Mouse (Mus musculus): ENCODE measurements around the gene Stk25.
A peak's percentile ranks its signal among the peaks of the same experiment; 100 is the strongest.

The Stk25 gene

DNA sequence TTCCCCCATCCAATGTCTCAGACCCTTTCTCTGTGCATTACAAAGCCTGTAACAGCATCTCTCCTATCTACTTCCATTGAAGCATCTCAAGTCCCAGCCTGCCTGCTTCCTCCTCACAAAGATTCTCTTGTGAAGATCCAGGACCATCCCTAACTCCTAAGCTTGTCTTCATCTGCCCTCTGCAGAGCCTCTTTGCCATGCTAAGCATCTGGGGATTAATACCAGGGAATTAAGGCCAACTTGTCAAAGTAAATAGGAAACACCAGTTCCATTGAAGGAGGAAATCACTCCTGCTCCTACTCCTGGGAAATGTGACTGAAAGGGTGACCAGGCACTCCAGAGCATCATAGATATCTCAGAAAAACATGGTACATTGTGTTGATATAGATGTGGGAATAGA lies 11.5 kb upstream of the Stk25 start:
- DNase-seq (ENCODE audit: low read depth, low spot score), result no peak

DNA sequence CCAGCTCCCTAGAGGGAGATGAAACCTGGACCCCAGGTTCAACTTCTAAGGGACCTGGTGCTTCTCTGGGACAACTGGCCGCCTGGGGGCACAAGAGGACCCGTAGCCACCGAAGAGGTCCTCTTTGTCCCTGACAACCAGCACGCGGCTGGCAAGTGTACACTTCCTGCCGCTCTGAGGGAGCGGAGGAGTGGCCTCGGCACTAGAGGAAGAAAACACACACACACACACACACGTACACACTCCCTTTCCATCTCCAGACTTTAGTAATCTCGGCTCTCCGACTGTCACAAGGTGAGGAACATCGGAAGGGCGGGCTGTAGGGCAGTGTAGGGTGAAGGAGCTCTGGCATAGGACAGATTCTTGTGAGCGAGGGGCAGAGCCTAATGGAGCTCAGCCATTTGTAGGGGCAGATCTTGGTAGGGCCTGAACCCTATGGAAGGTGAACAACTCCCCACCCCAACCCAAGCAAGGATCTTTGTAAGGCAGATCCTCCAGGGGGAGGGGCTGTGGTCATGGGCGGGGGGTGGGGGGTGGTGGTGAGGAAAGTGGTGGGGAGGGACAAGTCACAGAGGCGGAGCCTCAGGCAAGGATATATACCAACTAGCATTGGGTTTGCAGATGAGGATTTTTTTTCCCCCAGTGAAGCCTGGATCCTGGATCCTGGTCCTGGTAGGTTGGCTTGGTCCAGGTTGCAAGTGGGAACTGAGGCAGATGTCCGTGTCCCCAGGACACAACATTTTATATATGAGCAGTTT lies 10.5 kb upstream of the Stk25 start:
- DNase-seq (ENCODE audit: low read depth, low spot score), result no peak

DNA sequence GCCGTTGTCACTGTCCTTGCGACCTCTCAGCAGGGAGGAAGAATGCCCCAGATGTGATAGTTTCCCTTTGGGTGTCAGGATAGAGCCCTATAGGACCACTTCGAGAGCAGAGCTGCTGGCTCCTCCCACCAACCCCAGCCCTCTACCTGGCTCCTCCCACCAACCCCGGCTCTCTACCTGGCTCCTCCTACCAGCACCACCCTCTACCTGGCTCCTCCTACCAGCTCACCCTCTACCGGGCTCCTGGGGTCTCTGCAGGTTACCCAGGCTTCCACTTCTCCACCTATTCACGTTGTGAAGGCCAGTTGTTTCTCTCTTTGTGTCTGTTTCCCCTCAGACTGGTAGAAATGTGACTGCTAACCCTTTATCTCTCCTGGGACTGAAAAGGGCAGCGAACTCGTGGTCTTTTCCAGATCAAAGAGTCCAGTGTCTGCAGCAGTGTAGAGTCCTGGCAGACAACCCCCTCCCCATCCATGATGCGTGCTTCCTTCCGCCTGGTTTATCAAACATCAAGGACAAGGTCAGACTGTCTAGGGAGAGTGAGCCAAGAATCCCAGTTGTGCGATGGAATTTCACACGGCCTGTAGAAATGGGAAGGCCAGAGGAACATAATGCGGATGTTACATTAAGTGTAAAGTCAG lies 9.4 kb upstream of the Stk25 start:
- DNase-seq (ENCODE audit: low read depth, low spot score), result no peak

DNA sequence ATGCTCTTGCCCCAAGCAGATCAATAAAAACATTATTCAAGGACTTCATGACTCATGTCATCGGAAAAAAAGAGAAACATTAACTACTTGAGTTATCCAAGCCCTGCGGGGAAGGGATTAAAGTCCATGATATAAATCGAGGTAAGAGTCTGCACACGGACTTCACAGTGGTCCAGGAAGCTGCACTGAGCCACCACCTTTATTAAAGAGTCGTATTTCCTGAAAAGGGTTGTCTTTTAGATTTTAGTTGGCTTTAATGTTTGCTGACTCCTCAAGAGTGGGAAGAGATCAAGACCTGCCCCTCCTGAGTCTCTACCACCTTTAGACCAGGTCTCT lies 1.5 kb downstream of the Stk25 start:
- DNase-seq (ENCODE audit: low read depth, low spot score), result no peak

DNA sequence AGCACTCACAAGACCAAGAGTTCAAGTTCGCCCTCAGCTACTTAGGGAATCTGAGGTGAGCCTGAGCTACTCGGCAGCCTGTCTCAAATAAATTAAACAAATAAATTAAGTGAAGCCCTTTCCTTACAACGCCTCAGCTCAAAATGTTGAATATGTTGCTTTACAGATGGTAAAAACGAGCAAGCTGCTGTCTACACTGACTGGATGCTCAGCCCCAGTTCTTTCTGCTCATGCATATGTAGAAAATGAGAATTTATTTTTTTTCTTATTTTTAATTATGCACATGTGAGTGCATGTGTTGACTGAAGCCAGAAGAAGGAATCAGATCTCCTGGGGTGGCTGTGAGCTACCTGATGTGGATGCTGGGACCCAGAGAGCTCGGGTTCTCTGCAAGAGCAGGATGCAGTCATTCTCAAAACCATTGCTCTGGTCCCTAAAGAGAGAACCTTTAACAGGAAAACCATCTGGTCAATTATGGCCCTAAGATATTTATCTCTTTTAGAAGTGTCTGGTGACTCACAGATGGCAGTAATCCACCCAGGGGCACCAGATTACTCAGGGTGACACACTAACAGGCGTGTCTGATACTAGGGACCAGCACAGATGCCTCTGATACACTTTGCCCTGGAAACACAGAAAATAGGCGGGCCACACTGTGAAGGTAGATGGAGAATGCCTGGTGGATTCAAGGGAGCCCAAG lies 2.0 kb downstream of the Stk25 start:
- DNase-seq (ENCODE audit: low read depth, low spot score), result no peak

DNA sequence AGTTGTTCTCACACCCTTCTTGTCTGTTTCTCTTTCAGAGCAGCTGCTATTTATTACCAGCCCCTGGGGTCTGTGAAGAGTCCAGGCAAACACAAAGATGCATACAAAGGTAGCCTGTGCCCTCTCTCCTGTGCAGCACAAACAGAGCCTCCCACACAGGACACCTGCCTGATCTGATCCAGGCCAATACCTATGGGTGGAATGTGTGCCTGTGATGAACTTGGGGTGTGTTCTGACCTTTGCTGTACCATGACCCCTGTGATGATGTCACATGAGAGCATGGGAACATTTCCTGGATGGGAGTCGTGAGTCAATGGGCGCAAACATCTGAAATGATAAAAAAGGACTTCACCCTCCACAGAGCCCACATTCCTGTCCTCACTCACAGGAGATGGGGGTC lies 3.7 kb downstream of the Stk25 start:
- no peak for DNase-seq (ENCODE audit: low read depth, low spot score)

DNA sequence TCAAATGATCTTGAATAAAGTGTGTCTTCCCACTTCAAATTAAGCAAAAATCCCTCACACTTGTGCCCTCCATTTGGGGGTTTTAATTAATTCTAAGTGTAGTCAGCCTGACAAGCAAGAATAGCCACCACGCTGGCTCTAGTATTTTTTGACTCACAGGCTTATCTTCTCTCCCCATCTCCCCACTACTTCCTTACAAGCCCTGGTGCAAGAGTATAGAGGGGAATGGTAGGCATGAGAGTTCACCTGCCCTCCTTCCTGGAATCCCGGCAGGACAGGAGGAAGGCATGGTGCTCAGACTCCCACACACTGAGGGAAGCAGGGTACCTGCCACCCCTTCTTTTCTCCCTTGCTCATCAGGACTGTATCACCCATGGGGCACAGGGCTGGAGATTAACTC lies 4.2 kb downstream of the Stk25 start:
- DNase-seq (ENCODE audit: low read depth, low spot score), result no peak

DNA sequence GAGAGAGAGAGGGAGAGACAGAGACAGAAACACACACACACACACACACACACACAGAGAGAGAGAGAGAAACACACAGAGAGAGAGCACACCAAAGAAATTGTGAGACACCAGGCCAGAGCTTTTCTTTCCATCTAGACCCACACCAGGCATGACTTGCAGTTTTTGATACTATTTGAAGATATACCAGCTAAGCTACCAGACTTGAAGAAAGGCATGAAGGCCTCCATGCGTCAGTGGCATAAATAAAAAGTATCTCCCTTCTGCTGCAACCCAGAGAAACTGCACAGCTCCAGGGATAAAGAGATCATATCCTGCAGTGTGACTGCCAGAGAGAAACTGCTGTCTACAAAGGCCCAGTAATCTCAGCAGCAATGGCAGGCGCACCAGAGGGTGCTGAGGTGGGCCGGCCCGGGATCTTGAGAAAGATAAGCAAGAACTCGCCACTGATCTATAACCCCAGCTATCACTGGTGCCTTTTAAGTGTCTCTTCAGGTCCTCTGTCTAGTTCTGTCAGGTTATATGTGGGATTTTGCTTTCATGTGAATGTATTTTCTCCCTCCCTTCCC lies 8.8 kb downstream of the Stk25 start:
- no peak for DNase-seq (ENCODE audit: low read depth, low spot score)

DNA sequence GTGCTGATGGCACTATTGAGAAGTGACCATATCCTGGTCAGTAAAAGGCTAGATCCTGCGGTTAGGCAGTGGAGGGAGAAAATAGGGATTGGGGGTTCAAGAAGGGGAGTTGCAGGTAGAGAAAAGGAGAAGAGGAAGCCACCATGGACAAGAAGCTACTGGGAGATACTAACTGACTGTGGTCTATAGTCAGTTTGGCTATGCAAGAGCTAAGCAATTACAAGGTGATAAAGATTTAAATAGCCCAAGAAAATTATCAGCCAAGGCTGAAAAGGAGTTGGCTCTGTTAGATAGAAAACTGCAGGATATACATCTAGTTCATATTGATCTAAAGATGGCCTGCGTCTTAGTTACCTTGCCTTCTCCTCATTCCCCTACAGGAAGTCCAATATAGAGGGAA lies 15.8 kb downstream of the Stk25 start:
- DNase-seq (ENCODE audit: low read depth, low spot score), result no peak

DNA sequence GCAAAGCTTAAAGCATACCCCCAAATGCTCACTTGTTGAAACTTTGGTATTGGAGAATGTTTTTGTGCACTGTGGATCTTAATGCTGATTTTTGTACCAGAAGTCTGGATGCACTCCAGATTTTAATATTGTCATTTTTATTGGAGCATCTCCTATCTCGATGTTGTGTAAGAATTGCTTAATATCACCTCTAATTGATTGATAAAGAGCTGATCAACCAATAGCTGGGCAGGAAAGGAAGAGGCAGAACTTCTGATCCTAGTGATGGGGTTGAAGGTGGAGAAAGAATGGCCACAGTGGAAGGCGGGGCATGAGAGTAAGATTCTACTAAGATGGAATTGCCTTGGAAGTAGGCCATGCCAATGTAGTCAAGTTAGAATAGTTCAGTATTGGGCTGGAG lies 16.5 kb downstream of the Stk25 start:
- no peak for DNase-seq (ENCODE audit: low read depth, low spot score)

DNA sequence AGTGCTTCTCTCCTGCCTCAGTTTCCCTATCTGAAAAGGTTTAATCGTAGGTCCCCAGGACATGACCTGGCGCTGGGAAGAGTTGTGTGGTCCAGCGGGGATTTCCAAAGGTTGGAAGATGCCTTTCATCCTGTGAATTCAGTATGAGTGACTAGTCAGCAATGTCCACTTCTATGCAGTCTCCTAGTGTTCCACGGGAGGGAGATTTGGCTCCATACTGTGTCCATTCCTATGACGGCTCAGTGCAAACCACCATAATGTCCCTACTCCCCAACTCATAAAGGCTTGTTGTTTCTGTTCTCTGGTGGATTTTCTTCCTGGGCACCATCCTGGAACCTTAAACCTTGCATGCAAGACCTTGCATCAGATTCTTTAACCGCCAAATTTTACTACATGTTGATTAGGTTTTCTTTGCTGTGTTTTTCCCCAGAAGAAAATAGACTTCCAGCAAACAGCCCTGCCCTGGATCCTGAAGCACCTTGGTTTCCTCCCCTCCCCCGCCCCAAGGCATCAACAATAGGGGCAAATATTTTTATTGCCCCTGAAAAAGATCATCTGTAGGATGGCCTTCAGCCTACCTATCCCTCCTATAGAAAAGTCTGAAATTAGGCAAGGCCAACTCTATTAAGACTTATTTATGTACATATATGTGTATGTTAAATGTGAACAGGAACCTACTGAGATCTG lies 22.1 kb downstream of the Stk25 start:
- no peak for DNase-seq (ENCODE audit: low read depth, low spot score)

DNA sequence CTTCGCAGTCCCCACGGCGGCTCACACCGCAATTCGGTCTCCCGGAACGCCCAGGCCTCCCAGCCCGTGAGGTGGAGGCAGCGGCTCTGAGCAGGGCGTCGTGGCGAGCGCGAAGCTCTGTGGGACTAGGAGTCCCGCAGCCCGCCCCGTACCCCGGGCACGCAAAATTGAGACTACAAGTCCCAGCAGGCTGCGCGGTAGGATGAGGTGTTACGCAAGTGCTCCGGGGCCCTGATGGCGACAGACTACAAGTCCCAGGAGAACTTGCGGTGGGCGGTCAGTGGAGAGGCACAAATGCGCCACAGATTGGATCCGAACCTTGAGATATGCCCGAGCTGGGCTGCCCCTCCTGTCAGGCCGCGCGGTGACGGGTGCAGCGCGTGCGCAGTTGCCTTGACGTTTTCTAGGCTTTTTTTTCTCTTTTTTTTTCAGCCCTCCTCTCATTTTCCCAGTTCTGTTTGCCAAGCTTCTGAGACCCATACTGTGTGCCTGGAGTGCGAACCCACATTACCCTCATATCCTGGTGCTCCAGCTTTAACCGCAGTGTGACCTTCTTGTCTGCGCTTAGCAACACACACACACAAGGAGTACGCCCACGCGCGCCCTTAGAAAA lies 22.8 kb downstream of the Stk25 start:
- peak; percentile 100 for DNase-seq (ENCODE audit: low read depth, low spot score)

DNA sequence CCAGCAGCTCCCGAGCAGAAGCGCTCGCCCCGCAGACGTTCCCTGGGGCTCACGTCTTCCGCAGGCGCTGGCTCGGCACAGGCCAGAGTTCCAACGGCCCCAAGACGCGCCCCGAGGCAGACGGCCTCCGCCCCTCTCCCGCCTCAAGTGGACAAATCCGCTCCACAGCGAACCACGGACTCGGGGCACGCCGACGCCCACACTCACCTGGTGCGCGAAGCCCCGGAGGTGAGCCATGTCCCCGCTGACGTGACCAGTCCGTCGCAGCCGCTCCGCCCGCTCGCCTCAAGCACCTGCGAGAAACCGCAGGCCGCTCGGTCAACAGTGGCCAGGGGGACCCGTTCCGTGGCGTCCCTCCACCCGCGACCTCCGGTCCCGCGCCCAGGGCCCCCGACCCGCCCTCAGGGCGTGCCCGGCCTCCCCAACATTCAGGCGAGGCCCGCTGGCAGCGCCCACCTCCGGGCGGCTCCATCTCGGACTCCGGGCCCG lies 23.3 kb downstream of the Stk25 start:
- no peak for DNase-seq (ENCODE audit: low read depth, low spot score)

DNA sequence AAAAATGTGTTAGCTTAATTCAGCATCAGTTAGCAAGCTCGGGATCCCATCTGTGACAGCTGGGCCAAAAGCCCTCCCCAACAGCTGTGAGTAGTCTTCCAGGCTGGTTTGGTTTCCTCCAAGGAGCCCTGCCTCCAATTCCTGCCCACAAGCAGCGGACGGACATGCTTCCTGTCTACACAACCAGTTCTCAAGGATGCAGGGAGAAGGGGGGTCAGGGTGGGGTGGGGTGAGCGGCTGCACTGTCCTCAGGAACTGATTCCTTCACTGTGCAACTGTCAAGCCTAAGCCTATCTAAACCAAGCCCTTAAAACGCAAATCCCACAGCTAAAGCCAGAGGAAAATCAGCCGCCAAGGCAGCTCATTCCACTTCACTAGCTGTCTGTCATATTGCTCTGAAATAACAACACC lies 24.0 kb downstream of the Stk25 start:
- peak; percentile 79 for DNase-seq (ENCODE audit: low read depth, low spot score)

DNA sequence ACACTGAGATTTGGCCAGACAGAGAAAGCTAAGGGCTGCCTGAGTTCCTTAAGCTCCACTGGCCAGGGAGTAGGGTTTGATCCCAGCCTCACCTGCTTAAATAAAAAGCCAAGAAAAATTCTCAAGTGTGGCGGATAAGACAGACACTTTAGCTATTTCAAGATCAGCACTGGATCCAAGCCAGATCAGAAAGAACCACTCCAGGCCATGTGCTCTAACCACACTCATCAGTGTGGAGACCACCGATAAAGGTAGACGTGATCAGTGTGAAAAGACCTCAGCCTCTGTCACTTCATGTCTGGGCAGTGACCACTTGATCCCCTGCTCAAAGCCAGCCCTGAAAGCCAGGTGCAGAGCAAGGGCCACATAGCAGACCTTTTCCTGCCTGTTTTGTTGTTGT lies 25.7 kb downstream of the Stk25 start:
- no peak for DNase-seq (ENCODE audit: low read depth, low spot score)

DNA sequence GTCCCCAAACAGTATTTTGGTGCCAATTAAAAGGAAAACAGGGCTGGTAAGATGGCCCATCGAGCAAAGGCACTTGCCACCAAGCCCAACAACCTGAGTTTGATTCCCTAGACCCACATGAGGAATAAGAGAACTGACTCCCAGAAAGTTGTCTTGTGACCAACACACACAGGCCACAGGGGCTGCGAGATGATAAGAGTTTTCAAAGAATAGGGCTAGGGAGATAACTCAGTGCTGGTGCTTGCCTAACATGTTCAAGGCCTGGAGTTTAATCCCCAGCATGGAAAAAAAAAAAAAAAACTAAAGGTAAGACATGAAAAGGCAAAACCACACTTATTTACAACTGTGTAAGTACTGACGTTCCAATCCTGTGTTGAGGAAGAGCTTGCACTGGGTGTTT lies 27.7 kb downstream of the Stk25 start:
- DNase-seq (ENCODE audit: low read depth, low spot score), result no peak

DNA sequence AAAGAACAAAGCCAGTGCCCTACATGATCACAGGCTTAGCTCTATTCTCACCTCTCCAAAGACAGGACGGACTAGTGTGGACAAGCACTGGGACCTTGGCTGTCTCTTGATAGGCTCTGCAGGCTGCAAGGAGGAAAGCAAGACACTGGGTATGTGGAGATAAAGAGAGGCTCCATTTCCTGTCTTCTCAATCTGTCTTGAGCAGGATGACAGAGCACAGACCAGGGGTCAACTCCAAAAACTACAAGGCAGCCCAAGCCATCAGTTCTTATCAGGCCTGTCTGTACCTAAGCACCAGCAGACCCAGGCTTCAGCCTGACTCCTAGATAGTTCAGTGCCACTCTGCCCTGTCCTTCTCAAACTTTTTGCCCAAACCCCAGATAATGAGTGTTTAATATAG lies 34.0 kb downstream of the Stk25 start:
- no peak for DNase-seq (ENCODE audit: low read depth, low spot score)

DNA sequence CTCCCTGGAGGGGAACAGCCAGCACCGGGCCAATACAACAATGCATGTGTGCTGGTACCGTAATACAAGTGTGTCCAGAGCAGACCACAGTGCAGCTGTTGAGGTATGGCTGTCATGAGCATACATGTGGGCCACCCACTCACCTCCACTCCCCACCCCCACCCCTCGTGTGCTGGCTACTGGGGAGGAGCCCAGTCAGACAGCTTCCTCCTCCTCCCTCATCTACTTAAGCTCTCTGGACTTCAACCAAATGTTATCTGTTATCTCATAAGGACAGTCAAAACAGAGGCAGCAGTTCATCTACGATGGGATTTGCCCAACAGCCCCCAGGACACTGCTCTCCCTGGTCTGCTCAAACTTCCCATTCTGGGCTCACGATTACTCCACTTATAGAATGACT lies 39.5 kb downstream of the Stk25 start:
- no peak for DNase-seq (ENCODE audit: low read depth, low spot score)

DNA sequence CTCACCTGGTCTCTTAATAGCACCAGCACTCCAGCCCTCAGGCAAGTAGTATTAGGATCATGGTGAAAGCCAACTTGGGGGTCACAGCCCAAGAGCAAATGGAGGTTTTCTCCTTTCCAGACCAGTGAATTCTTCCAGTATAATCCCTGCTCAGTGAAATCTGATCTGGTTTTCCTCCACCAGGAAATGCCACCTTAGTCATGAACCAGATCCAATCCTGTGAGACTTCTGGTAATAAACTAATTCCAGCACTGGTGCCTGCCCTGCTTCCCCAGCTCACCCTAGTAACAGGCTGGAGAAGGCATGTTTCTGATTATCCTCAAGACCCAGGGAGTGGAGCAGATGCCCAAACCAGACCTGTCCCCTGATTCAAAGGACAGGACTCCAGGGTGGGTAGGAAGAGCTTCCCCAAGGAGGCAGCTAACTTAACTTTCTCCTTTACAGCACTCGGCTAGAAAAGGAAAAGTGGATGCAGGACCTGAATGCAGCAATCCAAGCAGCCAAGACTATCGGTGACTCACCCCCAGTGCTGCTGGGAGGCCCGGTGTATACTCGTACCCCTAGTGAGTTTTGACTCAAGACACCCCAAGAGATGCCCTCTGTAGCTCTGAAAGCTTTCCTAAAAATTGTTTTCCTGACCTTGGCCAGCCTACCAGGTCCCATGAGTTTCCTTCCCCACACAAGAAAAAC lies 40.3 kb downstream of the Stk25 start:
- DNase-seq (ENCODE audit: low read depth, low spot score), result no peak

DNA sequence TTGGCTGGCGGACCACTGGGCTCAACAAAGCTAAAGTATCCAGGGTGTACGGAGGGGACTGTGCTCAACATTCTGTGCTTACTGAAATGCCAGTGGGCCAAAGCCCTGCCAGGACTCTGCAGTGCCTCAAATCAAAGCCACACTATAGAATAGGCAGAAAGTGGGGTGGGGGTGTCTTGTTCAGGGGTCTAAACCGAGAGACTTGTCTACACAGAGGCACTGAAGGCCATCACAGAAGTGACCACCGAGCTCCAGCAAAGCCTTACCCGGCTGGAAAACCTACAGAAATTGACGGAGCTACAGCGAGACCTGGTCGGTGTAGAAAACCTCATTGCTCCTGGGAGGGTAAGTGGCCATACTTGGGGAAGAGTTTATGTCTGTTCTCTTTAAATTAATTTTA lies 48.7 kb downstream of the Stk25 start:
- DNase-seq (ENCODE audit: low read depth, low spot score), result no peak

DNA sequence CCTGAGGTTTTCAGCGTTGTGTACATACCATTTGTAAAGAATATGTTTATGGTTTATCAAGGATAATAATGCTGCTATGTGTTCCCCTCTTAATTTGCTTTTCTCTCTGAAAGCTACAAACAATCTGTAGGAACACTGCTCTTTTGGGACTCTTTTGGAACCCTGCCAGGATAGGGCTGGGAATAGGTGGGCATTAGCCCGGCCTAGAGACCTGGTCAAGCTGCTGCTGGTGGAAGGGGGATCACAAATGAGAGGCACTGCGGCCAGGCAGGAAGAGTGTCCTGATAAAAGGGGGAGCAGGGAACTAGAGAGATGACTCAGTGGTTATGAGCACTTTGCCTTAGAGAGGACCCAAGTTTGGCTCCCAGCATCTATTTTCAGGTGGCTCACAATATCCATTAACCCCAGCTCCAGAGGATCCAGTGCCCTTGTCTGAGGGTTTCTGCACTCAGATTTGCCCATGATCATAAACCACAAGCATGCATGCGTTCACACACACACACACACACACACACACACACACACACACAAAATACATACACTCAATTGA lies 49.7 kb downstream of the Stk25 start:
- no peak for DNase-seq (ENCODE audit: low read depth, low spot score)
